Mouse (Mus musculus) lung, adult 2 months (tissue): ENCODE measurements around the gene Col4a3bp.

Source experiments
- CTCF ChIP-seq: fragments of 200-500 bp; IDR thresholded peaks from 2 replicates; pipeline ENCODE4 v1.5.1; 2011; ENCODE audit warnings: mild to moderate bottlenecking, low read length, control low read depth; ENCODE audit not compliant: insufficient read depth
- POLR2A ChIP-seq: fragments of 200-500 bp; IDR thresholded peaks from 2 replicates; pipeline ENCODE4 v1.6.1; 2011; ENCODE audit warnings: low read depth, mild to moderate bottlenecking, control low read depth, low read length, borderline replicate concordance; ENCODE audit errors: extremely low read depth

- TF ChIP-seq POLR2A (no peak), CTCF (no peak)
These were observed 28.1 kb upstream of the Col4a3bp start for GRCm38 (mm10) chr13:96514154-96514942.
